Mouse (Mus musculus) G1E (cell line): ENCODE measurements around the gene Actn1. TPM values are rescaled to one million over a fixed set of nuclear protein-coding genes. Genes with fewer than 3 reads are reported as not detected.

Experiments used
- ATAC-seq: 2 replicates; pipeline ENCODE4 v1.8.0; 2016; ENCODE audit warnings: mild to moderate bottlenecking; ENCODE audit not compliant: insufficient number of reproducible peaks, poor library complexity, low FRiP score, severe bottlenecking; ENCODE audit errors: extremely low read depth
- DNase-seq: peaks from one replicate; pipeline ENCODE4 v3.0.0; 2012; ENCODE audit warnings: low spot score
- H3K27me3 ChIP-seq: 2 replicates; pipeline ENCODE4 v1.6.1; 2012; ENCODE audit warnings: mild to moderate bottlenecking, low read length, inconsistent platforms; ENCODE audit not compliant: insufficient read depth
- H3K36me3 ChIP-seq: replicated peaks from 2 replicates; pipeline ENCODE3; 2012; ENCODE audit warnings: mild to moderate bottlenecking, inconsistent platforms
- H3K4me1 ChIP-seq: 2 replicates; pipeline ENCODE4 v1.6.1; 2012; ENCODE audit warnings: low read depth, low read length, inconsistent platforms, mixed read lengths; ENCODE audit not compliant: insufficient read depth
- H3K4me3 ChIP-seq: 2 replicates; pipeline ENCODE4 v1.5.1; 2012; ENCODE audit warnings: low read depth, mild to moderate bottlenecking, inconsistent platforms, low read length, moderate library complexity, mixed read lengths
- H3K9me3 ChIP-seq: replicated peaks from 2 replicates; pipeline ENCODE4 v1.6.1; 2012; ENCODE audit warnings: inconsistent platforms
- CTCF ChIP-seq: IDR thresholded peaks from 2 replicates; pipeline ENCODE4 v1.5.1; 2012; ENCODE audit warnings: low read depth, low read length, inconsistent platforms, mixed read lengths
- GATA1 ChIP-seq: IDR thresholded peaks from 2 replicates; pipeline ENCODE4 v1.6.1; 2012; ENCODE audit warnings: borderline replicate concordance, low read length, inconsistent platforms, mixed read lengths
- GATA2 ChIP-seq: IDR thresholded peaks from 2 replicates; pipeline ENCODE4 v1.6.1; 2012; ENCODE audit warnings: low read depth, low read length, inconsistent platforms, borderline replicate concordance
- POLR2AphosphoS5 ChIP-seq: IDR thresholded peaks from 2 replicates; pipeline ENCODE4 v1.6.1; 2012; ENCODE audit warnings: low read depth, low read length, inconsistent platforms; ENCODE audit not compliant: insufficient replicate concordance
- TAL1 ChIP-seq: conservative IDR thresholded peaks from 2 replicates; pipeline ENCODE4 v1.6.1; 2012; ENCODE audit warnings: low read depth, low read length, inconsistent platforms, mixed read lengths
- polyA plus RNA-seq: library from polyadenylated mRNA; stranded (reverse); fragments of >175 nt; gene quantifications from 2 replicates; pipeline ENCODE4 v1.2.3, GENCODE M21; 2012
- total RNA-seq, 2 experiments: library from RNA; stranded (forward) in 1 of 2; stranded (reverse) in 1 of 2; fragments of 200-1000 nt in 1 of 2; fragments of >200 nt in 1 of 2; fragmentation: Nextera tagmentation in 1 of 2; gene quantifications; 2 replicates each; pipeline ENCODE4 v1.2.3; 2014 to 2017

Actn1 gene
- total and polyA plus RNA-seq, 3 experiments = 0.38 to 0.83 (median 0.40) TPM

- no peak for DNase-seq
- no peak for ATAC-seq
- Histone ChIP-seq H3K27me3 (peaks cover 47% of the 10 kb centered on the region), H3K36me3 (no peaks in the 10 kb centered on the region), H3K4me1 (no peaks in the 10 kb centered on the region), H3K9me3 (no peaks in the 10 kb centered on the region), H3K4me3 (no peak overlapping the region)
- TF ChIP-seq CTCF (no peak), GATA2 (no peak), POLR2AphosphoS5 (no peak), TAL1 (no peak), GATA1 (no peak)
These were observed 24.9 kb downstream of the Actn1 start for GRCm38 (mm10) chr12:80235295-80235694.

GRCm38 (mm10) chr12:80234226-80234625, 25.9 kb downstream of the Actn1 start:
- Histone ChIP-seq H3K27me3 (peaks cover 51% of the 10 kb centered on the region), H3K4me3 (no peak overlapping the region), H3K9me3 (no peaks in the 10 kb centered on the region), H3K36me3 (no peaks in the 10 kb centered on the region), H3K4me1 (no peaks in the 10 kb centered on the region)
- DNase-seq (no peak), ATAC-seq (no peak)
- TF ChIP-seq GATA1 (no peak), CTCF (no peak), TAL1 (no peak), GATA2 (no peak), POLR2AphosphoS5 (no peak)

DNA sequence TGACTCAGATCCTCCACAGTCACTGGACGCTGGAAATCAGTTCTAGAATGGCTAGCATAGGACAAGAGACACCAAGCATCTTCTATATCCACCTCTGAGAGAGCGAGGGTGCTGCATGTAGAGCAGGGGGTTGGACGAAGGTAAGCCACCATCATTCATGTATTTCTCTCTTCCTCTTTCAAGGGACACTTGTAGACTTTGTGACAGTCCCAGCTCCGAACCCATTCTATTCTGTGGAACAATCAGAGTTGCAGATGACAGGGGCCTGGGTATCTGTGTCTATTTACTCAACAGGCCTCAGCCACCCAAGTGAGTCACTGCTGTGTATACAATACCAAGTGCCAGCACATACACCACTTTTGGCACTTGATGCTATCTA, 27.3 kb downstream of the Actn1 start:
- no peak for ATAC-seq

GRCm38 (mm10) chr12:80232076-80232839, 27.9 kb downstream of the Actn1 start:
- Histone ChIP-seq H3K4me3 (no peak overlapping the region), H3K9me3 (no peaks in the 10 kb centered on the region), H3K4me1 (no peaks in the 10 kb centered on the region), H3K36me3 (no peaks in the 10 kb centered on the region), H3K27me3 (peaks cover 64% of the 10 kb centered on the region)
- TF ChIP-seq CTCF = no peak
- TF ChIP-seq GATA2 = no peak
- TF ChIP-seq GATA1 = no peak
- no peak for TF ChIP-seq TAL1
- no peak for TF ChIP-seq POLR2AphosphoS5
- no peak for ATAC-seq
- no peak for DNase-seq

More for the DNA sequence above, 27.3 kb downstream of the Actn1 start:
- DNase-seq = no peak
- Histone ChIP-seq H3K27me3 (peaks cover 62% of the 10 kb centered on the region), H3K4me1 (no peaks in the 10 kb centered on the region), H3K9me3 (no peaks in the 10 kb centered on the region), H3K4me3 (no peak overlapping the region), H3K36me3 (no peaks in the 10 kb centered on the region)
- TF ChIP-seq GATA2 (no peak), POLR2AphosphoS5 (no peak), CTCF (no peak), TAL1 (no peak), GATA1 (no peak)

DNA sequence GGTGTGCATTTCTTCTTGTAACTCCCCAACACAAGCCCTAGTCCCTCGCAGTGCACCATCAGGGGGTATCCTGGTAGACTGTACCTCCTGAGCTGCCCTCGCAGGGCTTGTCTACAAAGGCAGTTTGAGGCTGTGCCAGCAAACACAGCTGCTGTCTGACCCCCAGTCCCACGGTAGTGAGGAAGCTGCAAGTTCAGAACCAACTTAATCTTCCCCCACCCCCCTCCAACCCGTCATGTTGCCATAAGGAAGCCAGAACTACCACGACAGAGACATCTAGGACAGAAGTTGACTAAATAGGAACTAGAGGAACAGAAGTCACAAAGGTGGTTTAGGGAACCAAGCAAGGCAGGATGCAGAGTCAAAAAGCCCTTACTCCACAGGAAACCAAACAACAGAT, 28.9 kb downstream of the Actn1 start:
- Histone ChIP-seq H3K4me3 (no peak overlapping the region), H3K27me3 (peaks cover 66% of the 10 kb centered on the region), H3K9me3 (no peaks in the 10 kb centered on the region), H3K4me1 (no peaks in the 10 kb centered on the region), H3K36me3 (no peaks in the 10 kb centered on the region)
- TF ChIP-seq POLR2AphosphoS5 (no peak), CTCF (no peak)
- DNase-seq = no peak
- no peak for ATAC-seq

- Histone ChIP-seq H3K36me3 (no peaks in the 10 kb centered on the region), H3K4me3 (no peak overlapping the region), H3K9me3 (no peaks in the 10 kb centered on the region), H3K4me1 (no peaks in the 10 kb centered on the region), H3K27me3 (peaks cover 70% of the 10 kb centered on the region)
- TF ChIP-seq GATA1 (no peak), CTCF (no peak), POLR2AphosphoS5 (no peak), GATA2 (no peak), TAL1 (no peak)
- ATAC-seq (no peak), DNase-seq (no peak)
These were observed 29.3 kb downstream of the Actn1 start for GRCm38 (mm10) chr12:80230854-80231253.

DNA sequence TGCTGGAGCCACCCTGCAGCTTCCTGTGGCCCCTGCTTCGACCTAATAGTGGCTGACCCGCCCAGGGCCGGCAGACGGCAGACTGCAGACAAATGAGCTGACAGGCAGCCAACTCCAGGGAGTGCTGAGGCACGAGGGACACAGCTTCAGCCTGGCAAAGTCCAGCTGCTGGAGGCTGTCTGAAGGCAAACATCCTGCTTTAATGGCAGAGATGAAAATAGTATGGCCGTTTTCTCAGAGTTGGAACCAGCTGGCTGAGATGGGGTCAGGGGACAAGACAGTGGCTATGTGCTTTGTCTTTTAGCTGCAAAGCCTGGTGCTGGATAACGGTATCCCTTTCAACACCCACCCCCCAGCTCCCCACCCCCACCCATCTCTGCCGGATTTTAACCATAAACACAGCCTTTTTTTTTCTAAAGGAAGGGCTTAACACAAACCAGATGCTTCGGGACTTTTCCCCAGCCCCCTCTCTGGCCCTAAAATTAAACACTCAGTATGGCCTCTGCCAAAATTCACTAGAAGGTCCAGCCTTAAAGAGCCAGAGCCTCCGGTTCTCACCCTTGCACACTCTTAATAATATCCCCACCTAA, 30.0 kb downstream of the Actn1 start:
- no peak overlapping the region for H3K4me3 ChIP-seq
- no peaks in the 10 kb centered on the region for H3K4me1 ChIP-seq
- no peak for ATAC-seq
- peaks cover 70% of the 10 kb centered on the region for H3K27me3 ChIP-seq
- H3K36me3 ChIP-seq = no peaks in the 10 kb centered on the region
- H3K9me3 ChIP-seq = no peaks in the 10 kb centered on the region
- TF ChIP-seq TAL1 (no peak), CTCF (no peak), GATA2 (no peak), GATA1 (no peak), POLR2AphosphoS5 (no peak)
- no peak for DNase-seq
